Mouse (Mus musculus) thymus, postnatal 36 days (tissue): ENCODE data around the gene Mecr.

Experiments
- DNase-seq, 2 experiments: peaks; one replicate each; pipeline ENCODE4 v3.0.0; 2022; ENCODE audit warnings: mixed read lengths in 2 of 2

Gene Mecr

GRCm38 (mm10) chr4:131897787-131898186, 54.5 kb downstream of the Mecr start:
- no peak for DNase-seq

DNA sequence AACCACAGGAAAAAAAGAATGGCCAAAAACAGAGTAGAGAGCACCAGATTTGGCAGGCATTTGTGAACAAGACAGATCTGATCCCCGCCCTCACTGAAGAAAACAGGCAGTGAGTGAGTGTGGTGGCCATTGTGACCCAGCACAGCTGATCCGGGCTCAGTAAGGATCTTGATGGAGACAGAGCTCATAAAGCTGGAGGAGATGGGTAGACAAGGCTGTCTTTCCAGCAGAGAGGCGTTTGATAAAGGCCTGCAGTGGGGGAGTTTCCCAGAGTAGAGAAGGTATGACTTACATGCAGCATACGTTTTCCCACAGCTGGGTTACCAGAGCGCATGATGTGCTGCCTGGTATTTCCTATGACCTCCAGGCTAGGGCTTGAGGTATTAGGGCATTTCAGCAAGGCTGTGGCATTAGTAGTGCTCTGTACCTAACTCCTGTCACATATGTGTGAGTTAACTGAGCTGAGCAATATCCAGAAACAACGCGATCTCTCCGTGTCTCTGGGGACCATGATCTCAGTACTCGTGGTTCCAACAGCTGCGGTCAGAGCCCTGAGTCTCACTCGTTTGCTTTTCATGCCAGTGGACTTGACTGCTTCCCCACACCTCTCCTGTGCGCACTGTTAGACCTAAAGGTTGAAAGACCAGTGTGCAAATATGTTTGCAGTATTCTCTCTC, 55.4 kb downstream of the Mecr start:
- no peak for DNase-seq

- no peak for DNase-seq
Observed at GRCm38 (mm10) chr4:131899180-131899554, 55.9 kb downstream of the Mecr start.

DNA sequence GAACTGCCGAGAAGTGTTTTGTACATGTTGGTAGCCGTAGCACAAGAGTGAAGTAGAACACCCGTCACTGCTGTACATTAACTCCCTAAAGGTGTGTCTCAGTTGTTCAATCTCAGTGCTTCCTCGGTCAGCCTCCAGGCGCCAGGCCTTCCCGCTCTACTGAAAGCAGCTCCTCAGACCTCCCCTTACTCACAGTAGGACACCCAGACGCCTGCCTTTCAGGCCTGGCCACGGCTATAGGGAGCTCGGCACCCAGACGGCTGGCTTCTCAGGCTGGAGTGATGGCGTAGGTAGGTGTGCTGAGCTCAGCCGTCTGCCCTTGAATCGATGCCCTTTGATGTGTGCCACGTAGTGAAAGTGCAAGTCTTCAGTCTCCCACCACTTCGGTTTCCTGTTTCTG, 57.8 kb downstream of the Mecr start:
- no peak for DNase-seq

- peak; percentile 32 to 42 for DNase-seq
Observed at GRCm38 (mm10) chr4:131904478-131904877, 61.2 kb downstream of the Mecr start.

DNA sequence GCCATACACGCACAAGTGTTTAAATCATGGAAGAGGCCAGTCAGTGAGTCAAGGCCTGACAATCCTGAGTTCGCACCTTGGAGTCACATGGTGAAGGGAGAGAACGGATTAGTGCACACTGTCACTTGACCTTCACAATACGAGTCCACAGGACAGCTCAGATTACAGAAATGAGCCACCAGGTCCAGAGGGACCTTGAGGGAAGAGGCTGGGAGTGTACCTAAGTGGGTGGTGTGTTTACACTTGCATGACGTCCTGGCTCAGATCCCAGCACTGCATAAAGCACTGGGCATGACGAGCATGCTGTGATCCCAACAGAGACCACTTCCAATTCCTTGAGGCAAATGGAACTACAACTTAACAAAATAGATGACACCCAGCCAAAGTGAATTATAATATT, 63.2 kb downstream of the Mecr start:
- no peak for DNase-seq

DNA sequence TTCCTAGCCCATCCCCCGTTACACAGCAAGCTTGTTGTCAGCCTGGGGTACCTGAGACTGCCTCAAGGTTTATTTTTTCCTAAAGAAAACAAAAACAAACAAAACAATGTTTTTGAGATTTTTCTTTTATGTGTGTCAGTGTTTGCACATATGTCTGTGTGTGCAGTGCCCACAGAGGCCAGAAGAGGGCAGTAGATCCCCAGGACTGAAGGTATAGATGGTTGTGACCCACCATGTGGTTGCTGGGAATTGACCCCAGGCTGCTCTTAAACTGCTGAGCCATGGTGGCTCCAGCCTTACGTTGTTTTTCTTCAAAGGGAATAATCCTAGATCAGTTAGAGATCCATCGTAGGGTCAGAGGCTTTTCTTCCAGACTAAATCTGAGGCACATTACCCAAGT, 64.6 kb downstream of the Mecr start:
- DNase-seq = no peak

- no peak for DNase-seq
Observed at GRCm38 (mm10) chr4:131910237-131910994, 67.1 kb downstream of the Mecr start.

DNA sequence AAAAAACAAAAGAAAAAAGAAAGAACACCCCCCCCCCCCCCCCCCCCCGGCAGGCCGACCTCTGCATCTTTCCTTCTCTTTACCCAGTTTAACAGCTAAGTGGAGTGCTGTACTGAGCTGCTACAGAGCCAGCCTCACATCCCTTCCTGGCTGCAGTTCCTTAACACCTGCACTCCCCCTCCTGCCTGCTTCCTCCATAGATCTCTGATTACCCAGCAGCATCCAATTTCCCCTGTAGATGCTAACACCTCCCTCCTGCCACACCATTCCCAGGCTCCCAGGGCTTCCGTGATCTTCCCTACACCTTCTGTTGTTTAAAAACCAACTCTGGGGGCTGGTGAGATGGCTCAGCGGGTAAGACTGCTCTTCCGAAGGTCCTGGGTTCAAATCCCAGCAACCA, 68.3 kb downstream of the Mecr start:
- DNase-seq = no peak

- no peak for DNase-seq
Observed at GRCm38 (mm10) chr4:131913526-131913925, 70.3 kb downstream of the Mecr start.

- DNase-seq = no peak
Observed at GRCm38 (mm10) chr4:131914046-131914643, 70.9 kb downstream of the Mecr start.

DNA sequence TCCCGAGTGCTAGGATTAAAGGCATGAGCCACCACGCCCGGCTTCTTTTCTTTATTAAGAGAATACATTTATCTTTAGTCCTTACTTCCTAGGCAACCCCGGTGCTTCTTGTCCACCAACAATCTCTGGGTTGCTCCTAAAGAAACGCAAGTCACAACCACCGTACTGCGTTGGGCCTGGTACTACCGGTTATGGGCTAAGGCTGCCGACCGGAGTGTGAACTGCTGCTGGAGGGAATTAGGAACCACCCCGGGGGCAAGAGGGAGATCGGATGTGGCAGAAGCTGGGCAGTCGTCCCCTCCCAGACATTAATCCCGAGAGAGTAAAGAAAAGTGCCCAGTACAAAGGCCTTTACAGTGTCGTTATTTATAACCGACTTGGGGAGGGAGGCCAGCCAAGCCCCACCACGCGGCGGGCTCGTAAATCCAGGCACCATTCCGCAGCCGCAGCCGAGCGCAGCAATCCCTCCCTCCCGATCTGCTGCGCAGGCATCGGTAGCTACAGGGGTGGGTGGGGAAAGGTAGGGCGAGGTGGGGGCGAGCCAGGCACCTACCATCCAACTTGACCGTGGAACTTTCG, 71.7 kb downstream of the Mecr start:
- no peak for DNase-seq

DNA sequence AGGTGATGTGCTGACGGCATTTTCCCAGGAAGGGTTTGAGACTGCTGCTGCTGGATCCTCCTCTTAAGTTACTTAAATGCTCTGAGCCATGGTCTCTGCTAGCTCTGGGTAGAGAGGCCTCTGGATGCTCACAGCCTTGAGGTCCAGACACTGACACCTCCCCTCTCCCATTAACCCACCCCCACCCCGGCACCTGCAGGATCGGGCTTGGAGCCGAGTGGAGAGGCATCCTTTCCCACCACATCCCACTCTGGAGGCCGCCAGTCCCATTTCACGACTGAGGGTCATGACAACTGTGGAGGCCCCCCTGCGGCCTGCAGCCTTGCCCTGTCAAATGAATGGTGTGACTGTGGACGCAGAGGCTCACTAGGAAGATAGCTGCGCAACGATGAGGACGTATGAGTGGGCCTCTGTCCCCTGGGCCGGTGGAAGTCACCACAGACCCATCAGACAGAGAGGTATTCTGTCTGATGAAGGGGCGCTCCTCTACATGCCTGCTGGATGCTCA, 72.6 kb downstream of the Mecr start:
- DNase-seq = no peak

DNA sequence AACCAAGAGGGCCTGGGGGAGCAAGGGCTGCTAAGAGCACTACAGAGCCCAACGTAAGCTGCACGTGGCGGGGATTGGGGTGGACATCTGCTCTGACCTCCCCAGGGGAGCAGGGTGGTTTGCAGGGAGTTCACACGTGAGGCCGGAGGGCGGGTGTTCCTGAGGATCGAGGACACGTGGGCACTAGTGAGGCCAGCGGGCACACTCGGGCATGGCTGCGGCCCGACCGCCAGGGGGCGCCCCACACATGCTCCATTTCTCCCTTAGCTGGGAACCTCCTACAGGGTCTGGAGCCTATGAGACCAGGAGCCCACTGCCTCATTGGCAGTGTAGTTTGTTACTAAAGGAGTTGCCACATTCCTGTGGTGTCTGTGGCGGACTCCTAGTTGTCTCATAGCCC, 73.2 kb downstream of the Mecr start:
- peak; percentile 72 for DNase-seq

DNA sequence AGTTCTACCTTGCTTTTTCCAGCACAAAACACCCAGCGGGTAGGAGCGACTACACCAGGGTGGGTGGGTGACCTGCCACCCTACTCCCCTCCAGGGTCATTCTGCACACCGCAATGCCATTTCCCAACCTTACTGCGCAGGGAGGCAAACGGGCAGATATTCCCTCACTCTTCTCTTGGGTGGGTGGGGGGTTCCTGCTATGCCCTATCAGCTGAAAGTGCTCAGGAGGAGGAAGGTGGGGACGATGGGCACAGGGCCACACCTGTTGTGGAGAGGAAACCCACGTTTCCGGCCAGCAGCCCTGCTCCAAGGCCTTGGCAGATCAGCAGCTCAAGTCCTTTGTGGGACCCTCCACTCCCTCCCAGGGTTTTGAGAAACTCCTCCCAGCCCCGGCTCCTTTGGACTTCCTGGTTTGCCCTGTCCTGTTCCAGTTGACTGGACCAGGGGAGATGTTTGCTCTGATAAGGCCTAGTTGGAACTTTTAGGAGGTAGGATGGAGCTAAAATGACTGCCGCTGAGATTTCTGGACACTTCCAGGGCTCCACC, 73.8 kb downstream of the Mecr start:
- no peak for DNase-seq
